Mouse (Mus musculus) monocyte, adult 5-6 weeks (primary cell): ENCODE measurements around the gene Mvb12a. TPM values are rescaled to one million over a fixed set of nuclear protein-coding genes. Genes with fewer than 3 reads are reported as not detected.

Source experiments
- ATAC-seq: fragments of 153-309, 156-312 bp; replicated peaks from 2 replicates; pipeline ENCODE4 v1.8.0; 2017; ENCODE audit warnings: mild to moderate bottlenecking; ENCODE audit not compliant: low TSS enrichment, insufficient number of reproducible peaks, severe bottlenecking, poor library complexity, low FRiP score
- total RNA-seq: library from RNA; stranded (forward); fragments of 200-1000, 200-491, 200-594 nt; gene quantifications from 3 replicates; pipeline ENCODE4 v1.2.3, GENCODE M21; 2017

Mvb12a gene
- total RNA-seq, 1 experiment from 2014 or later: 13.9 TPM

DNA sequence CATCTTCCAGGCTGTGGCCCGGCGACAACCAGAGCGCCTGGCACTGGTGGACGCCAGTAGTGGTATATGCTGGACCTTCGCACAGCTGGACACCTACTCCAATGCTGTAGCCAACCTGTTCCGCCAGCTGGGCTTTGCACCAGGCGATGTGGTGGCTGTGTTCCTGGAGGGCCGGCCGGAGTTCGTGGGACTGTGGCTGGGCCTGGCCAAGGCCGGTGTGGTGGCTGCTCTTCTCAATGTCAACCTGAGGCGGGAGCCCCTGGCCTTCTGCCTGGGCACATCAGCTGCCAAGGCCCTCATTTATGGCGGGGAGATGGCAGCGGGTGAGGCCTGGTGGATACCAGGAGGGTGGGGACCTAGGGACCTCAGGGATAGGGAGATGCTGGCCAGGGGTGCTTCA, 36.8 kb downstream of the Mvb12a start:
- no peak for ATAC-seq

DNA sequence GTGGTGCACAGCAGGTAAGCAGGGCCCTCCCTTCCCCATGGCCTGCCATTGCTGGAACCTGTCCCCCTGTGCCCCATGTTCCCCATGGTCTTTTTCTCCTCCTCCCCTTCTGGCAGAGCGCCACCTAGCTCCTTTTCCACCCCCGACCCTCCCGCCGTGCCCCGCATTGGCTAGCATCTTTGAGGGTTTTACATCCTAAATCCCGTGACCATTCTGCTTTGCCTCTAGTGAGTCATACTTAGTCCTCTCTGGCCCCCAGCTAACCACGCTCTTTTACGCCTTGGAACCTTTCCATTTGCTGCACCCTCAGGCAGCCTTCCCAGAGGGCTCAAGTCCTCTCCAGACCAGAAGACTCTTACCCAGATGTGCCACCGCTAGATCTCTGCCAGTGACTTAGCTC, 37.5 kb downstream of the Mvb12a start:
- ATAC-seq: no peak

DNA sequence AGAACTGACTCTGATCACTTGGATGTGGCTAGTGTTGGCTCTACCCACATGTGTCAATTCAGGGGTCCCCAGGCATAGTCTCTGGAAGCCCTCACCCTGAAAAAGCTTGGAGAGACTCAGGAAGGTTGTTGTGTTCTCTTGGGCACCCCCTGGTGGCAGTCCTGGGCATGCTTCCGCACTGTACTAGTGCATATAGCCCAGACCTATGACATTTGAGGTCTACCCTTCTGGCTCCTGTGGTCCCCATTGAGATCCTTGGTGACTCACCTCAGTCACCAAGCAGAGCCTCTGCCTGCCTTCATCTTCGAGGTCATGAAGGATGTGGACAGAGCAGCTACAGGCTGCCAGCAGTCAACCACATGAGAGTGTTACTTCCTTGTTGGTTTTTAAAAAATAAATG, 44.2 kb downstream of the Mvb12a start:
- ATAC-seq: peak; percentile 35

DNA sequence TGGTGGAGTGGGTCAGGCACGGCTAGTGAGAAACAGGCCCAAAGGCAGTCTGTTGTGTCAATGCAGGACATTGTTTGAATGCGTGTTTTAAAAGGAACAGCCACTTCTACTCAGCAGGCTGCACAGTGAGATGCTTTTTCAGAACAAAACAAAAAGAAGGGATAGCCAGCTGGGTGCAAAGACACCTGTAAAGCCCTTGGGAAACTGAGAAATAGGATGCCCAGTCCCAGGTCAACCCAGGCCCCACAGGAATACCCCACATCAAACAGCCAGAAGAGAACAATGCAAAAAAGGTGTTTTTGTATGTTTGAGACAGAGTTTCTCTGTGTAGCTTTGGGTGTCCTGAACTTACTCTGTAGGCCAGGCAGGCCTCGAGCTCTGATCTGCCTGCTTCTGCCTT, 46.0 kb downstream of the Mvb12a start:
- no peak for ATAC-seq

DNA sequence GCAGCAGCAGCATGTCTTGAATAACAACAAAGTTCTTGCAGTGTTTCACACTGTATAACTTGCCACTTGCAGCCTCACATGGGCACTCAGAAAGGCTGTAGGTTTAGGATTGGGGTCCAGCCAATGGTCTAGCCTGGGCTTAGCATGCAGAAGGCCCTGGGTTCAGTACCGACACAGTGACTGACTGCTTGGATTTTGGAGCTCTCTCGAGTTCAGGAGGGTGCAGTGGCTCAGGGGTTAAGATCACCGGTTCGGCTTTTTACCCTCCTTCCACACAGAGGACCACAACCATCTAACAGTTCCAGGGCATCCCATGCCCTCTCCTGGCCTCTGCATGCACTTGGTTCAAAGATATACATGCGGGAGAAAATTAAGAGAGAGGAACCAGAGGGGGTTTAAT, 48.3 kb downstream of the Mvb12a start:
- no peak for ATAC-seq

DNA sequence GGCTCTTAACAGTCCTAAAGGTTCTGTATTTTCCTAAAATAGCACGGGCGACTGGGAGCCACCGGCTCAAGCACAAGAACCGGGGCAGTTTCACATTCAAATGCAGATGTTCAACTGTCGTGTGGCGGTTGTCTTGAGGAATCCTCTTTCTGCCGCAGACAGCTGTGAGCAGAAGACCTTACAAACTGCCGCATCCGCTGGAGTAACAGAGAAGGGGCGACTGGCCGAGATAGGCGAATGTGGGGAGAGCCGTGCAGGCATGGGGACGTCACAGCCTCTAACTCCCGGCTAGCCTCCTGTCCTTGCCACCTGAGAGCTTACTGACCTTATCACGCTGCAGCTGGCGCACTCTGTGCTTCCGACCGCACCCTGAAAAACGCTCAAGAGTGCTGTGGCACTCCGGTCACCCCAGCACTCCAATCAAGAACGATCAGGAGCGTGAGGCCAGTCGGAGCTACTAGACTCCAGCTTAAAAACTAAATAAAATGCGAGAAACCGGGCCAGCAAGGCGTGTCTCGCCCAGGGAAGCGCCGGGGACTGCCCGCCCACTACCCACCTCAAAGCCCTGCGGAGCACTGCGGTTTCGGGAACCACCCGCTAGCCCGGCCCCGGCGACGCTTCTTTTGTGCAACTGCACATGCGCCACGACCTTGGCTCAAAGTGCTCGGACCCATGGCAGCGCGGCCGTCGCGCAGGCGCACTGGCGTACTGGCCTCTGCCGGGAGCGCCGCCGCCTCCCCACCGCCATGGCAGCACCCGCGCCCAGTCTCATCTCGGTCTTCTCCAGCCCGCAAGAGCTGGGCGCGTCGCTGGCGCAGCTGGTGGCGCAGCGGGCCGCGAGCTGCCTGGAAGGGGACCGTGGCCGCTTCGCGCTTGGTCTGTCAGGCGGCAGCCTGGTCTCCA, 49.0 kb downstream of the Mvb12a start, which contains the start of gene Pgls:
Pgls (plus strand) TSS at position 706 of the 903 bp plus-strand sequence.
- ATAC-seq: peak; percentile 51

DNA sequence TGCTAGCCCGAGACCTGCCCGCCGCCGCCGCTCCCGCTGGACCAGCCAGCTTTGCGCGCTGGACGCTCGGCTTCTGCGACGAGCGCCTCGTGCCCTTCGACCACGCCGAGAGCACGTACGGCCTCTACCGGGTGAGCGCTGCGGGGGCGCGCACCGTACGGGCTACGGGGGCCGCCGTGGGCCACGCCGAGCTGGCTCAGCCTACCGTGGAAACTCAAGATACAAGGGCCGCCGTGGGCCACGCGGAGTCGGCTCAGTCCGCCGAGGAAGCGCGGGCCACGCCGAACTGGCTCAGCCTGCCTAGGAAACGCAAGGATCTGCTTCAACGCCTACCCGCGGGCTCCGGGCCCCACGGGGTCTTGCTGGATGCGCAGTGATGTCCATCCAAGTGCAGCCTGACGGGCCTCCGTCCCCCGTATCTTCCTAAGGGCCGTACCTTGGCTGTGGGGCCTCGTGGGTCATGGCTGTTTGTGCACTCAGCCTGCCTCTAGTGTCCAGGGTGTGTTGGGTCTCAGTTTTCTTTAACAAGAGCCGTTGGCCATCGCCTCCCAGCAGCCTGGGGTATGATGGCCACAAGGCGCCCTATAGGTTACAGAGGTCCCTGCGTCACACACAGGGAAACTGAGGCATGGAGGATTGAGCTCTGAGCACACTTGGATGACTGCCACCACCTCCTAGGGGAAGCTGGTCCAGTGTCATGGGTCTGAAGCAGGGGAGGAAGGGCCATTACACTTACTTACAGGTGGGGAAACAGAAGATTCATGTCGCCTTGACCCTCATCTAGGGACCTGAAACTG, 49.9 kb downstream of the Mvb12a start:
- ATAC-seq: no peak

DNA sequence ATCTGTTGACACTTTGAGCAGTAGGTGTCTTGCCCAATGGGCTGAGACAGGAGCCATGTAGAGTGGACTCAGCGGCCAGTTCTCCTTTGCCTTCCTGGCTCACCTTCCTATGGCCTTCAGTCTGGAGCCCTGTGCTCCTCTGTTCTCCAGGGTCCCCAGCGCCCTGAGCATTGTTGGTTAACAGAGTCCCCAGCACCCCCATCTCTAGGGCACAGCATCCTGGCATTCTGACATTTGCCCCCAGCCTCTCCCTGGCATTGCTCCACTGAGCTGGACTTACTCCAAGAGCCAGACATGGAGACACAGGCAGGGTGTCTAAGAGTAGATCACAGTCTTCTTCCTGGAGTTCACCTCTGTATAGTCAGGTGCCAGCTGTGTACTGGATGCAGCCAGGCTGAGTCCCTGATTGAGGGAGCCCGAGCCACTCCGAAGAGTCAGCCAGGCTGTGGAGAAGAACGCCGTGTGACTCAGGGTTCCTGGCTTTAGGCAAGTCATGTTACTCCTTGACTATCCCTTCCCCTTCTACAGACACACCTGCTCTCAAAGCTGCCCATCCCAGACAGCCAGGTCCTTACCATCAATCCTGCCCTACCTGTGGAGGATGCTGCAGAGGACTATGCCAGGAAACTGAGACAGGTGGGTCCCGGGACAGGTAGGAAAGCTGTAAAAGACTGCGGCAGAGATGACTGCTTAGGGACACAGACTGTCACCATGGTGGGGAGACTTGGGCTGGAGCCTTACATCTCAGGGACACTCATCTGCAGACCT, 51.0 kb downstream of the Mvb12a start:
- ATAC-seq: no peak

DNA sequence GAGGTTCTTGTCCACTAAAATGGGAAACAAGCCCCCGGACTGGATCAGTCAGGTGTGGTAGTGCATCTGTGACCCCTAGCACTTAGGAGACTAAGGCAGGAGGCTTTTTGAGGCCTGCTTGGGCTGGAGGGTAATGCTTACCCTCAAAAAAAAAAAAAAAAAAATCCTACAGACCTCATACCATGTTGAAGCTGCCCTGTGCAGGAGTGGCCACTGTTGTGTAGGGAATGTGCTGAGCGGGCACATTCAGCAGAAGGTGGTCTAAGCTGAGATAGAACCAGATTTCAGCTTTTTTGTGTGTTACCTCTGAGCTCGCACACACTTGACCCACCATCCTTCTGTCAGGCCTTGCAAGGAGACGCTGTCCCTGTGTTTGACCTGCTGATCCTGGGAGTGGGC, 51.6 kb downstream of the Mvb12a start:
- ATAC-seq: no peak

DNA sequence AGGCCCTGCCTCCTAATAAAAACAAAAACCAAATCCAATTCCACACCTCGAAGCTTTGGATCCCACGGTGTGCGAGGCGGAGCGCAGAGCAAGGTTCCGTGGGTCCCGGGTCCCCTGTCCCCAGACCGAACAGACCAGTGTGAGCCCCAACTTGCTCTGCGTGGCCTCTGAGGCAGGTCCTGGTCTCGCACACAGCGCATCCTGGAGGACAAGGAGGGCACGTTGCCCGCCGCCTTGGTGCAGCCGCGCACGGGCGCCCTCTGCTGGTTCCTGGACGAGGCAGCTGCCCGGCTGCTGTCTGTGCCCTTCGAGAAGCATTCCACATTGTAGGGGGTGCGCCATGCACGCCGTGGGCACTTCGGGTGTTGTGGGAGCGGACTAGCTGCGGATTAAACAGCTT, 53.1 kb downstream of the Mvb12a start:
- ATAC-seq: peak; percentile 33; the same call in 1 of the 2 replicates

DNA sequence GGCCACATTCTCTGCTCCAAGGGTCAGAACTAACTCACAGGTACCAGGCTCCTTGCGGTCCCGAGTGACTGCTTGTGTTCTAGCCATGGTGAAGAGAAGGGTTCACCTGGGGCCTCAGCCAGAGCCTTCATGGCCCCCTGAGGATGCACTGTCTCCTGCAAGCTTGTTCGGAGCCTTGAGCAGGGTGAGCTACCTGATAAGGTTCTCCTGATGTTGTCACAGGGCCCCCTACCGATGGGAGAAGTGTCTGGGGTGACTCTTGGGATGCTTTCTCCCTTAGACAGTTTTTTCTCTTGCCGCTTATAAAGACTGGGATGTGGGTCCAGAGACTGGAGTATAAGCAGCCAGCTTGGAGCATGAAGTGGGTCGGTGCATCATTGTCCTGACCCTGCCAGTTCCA, 53.7 kb downstream of the Mvb12a start:
- ATAC-seq: no peak

DNA sequence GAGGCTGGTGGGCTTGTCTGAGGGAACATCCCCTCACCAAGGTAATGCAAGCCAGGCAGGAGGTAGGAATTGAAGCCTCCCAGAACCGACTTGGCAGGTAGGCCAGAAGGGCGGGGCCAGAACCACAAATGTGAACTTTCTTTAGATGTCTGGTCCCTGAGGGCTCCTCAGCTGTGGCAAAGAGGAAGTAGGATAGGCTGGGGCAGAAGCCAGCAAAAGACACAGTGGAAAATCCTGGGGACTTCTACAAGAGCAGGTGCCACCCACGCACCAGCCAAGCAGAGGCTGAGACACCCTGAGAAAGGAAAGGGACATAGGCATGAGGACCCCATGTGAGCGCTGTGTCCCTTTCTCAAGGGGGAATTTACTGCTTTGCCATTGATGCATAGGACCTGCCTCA, 54.1 kb downstream of the Mvb12a start:
- ATAC-seq: no peak

DNA sequence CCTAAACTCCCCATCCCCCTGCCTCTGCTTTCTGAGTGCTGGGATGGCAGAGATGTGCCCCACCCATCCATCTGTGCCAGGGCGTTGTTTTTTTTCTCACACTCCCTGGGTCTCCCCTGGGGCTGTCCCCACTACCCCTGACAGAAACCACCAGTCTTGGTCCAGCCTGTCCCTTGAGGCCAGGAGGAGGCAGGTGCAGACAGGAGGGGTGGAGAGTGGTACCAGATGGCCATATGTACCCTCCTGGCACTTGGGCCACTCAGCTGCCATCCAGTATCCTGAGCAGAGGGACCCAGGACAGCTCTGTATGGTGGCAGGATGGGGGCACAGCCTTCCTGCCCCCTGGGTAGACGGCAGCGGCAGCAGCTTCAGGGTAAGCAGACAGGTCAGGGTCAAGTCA, 54.7 kb downstream of the Mvb12a start, which contains the start of gene Fam129c:
Fam129c (plus strand) TSS at position 198 of the 400 bp plus-strand sequence.
- ATAC-seq: no peak

Other genes starting within 250 kb of the Mvb12a start
- gene Use1, start 176.1 kb upstream of the Mvb12a start, total RNA-seq: 172 to 275 TPM (median 266 TPM) in 3 replicates
- 11.9 to 24.2 TPM (median 16.3 TPM) in 3 replicates for gene Ocel1, start 171.6 kb upstream of the Mvb12a start, total RNA-seq
- 3.4 to 11.6 TPM (median 9.4 TPM) in 3 replicates for gene Nr2f6, start 161.0 kb upstream of the Mvb12a start, total RNA-seq
- 0.10 TPM in 1 of 3 replicates, not detected in the others for gene Ushbp1, start 147.1 kb upstream of the Mvb12a start, total RNA-seq
- gene Babam1, start 146.1 kb upstream of the Mvb12a start, total RNA-seq: 49.7 to 68.7 TPM (median 61.4 TPM) in 3 replicates
- gene Ankle1, start 136.9 kb upstream of the Mvb12a start, total RNA-seq: 0.48 TPM in 1 of 3 replicates, not detected in the others
- gene Abhd8, start 79.3 kb upstream of the Mvb12a start, total RNA-seq: 2.2 to 12.0 TPM (median 8.3 TPM) in 3 replicates
- gene Mrpl34, start 78.0 kb upstream of the Mvb12a start, total RNA-seq: 5.7 to 17.9 TPM (median 13.7 TPM) in 3 replicates
- gene Dda1, start 73.7 kb upstream of the Mvb12a start, total RNA-seq: 33.6 to 53.8 TPM (median 42.4 TPM) in 3 replicates
- gene Ano8, start 57.0 kb upstream of the Mvb12a start, total RNA-seq: 4.7 to 11.0 TPM (median 8.5 TPM) in 3 replicates
- 16.0 to 22.2 TPM (median 16.4 TPM) in 3 replicates for gene Gtpbp3, start 54.8 kb upstream of the Mvb12a start, total RNA-seq
- gene Plvap, start 31.2 kb upstream of the Mvb12a start, total RNA-seq: not detected in 3 replicates
- not detected in 3 replicates for gene Ccdc194, start 17.2 kb upstream of the Mvb12a start, total RNA-seq
- gene Bst2, start 5.5 kb upstream of the Mvb12a start, total RNA-seq: 25.5 to 51.2 TPM (median 32.9 TPM) in 3 replicates
- 0.29 TPM in 1 of 3 replicates, not detected in the others for gene Tmem221, start 15.9 kb downstream of the Mvb12a start, total RNA-seq
- not detected in 3 replicates for gene Nxnl1, start 23.7 kb downstream of the Mvb12a start, total RNA-seq
- gene Slc27a1, start 26.0 kb downstream of the Mvb12a start, total RNA-seq: 0.53 to 1.2 TPM (median 0.76 TPM) in 3 replicates
- gene Pgls, start 49.3 kb downstream of the Mvb12a start, total RNA-seq: 31.2 to 49.8 TPM (median 36.8 TPM) in 3 replicates
- gene Fam129c, start 54.7 kb downstream of the Mvb12a start, total RNA-seq: 6.3 to 12.8 TPM (median 6.9 TPM) in 3 replicates
- gene Colgalt1, start 68.1 kb downstream of the Mvb12a start, total RNA-seq: 39.9 to 78.4 TPM (median 65.4 TPM) in 3 replicates
- 0.21 to 0.97 TPM (median 0.29 TPM) in 3 replicates for gene Unc13a, start 128.8 kb downstream of the Mvb12a start, total RNA-seq
- gene Jak3, start 133.4 kb downstream of the Mvb12a start, total RNA-seq: 7.1 to 25.6 TPM (median 11.2 TPM) in 3 replicates
- 14.1 TPM in 1 of 3 replicates, not detected in the others for gene Insl3, start 146.3 kb downstream of the Mvb12a start, total RNA-seq
- 0.29 to 0.75 TPM in 2 of 3 replicates, not detected in the other for gene B3gnt3, start 158.9 kb downstream of the Mvb12a start, total RNA-seq
- gene Fcho1, start 182.8 kb downstream of the Mvb12a start, total RNA-seq: 17.3 to 92.4 TPM (median 17.6 TPM) in 3 replicates